Comparison of ENCODE assay signal across 9 mouse cellular contexts in genomic region chr6:137558840-137559239, GRCm38 (mm10).
DNase-seq lines count a peak whose midpoint lies in the region; ATAC-seq lines count a peak whose summit lies in the region.
"Had no signal": no experiment of that assay in that cellular context is flagged by ENCODE, and none has a peak within 500 bp of the region (broad histone marks: within the 10 kb centered on the region; RNA-seq: fewer than 3 reads in every experiment).

No protein-coding gene starts in this region.

- no peaks in the 10 kb centered on the region for H3K27me3 ChIP-seq in embryonic facial prominence, embryonic 15.5 days
- no peaks in the 10 kb centered on the region for H3K27me3 ChIP-seq in forebrain, embryonic 15.5 days

- DNase-seq in layer of hippocampus, adult 11-12 months (ENCODE audit: low spot score) = peak; percentile 27
- no peak for DNase-seq in layer of hippocampus, postnatal 36 days
- DNase-seq in heart, postnatal 4 days = peak; percentile 65
- peak; percentile 51 for DNase-seq in lung, postnatal 14 days
- peak; percentile 22 for DNase-seq in urinary bladder, postnatal 10 days (ENCODE audit: low spot score)
- DNase-seq in spleen, adult 18-20 months = no peak

- peaks cover 30% of the 10 kb centered on the region for H3K4me1 ChIP-seq in embryonic facial prominence, embryonic 15.5 days
- peaks cover 5% of the 10 kb centered on the region; the same call in 1 of the 2 replicates for H3K4me1 ChIP-seq in forebrain, embryonic 15.5 days

- H3K9me3 ChIP-seq in embryonic facial prominence, embryonic 15.5 days (replicated peaks) = no peaks in the 10 kb centered on the region
- H3K9me3 ChIP-seq in forebrain, embryonic 15.5 days = no peaks in the 10 kb centered on the region

- H3K9ac ChIP-seq in embryonic facial prominence, embryonic 15.5 days = no peak overlapping the region
- H3K9ac ChIP-seq in forebrain, embryonic 15.5 days (replicated peaks) = no peak overlapping the region

- 0 out of 2 replicates have a peak overlapping the region, but pooled peaks have one; percentile 12 for H3K4me2 ChIP-seq in embryonic facial prominence, embryonic 15.5 days (replicated peaks)
- no peak overlapping the region for H3K4me2 ChIP-seq in forebrain, embryonic 15.5 days (replicated peaks)

- no peak for ATAC-seq in embryonic facial prominence, embryonic 15.5 days (ENCODE audit: insufficient number of reproducible peaks, low FRiP score, low TSS enrichment, low read depth)
- ATAC-seq in forebrain, embryonic 15.5 days (replicated peaks) = no peak

- H3K4me3 ChIP-seq in embryonic facial prominence, embryonic 15.5 days (replicated peaks) = no peak overlapping the region
- H3K4me3 ChIP-seq in forebrain, embryonic 15.5 days = no peak overlapping the region

- WGBS in embryonic facial prominence, embryonic 15.5 days = 66% methylated on average over 13 of the region's 13 CpGs
- 89% methylated on average over 13 of the region's 13 CpGs for WGBS in forebrain, embryonic 15.5 days

- H3K36me3 ChIP-seq in embryonic facial prominence, embryonic 15.5 days = no peaks in the 10 kb centered on the region
- no peaks in the 10 kb centered on the region for H3K36me3 ChIP-seq in forebrain, embryonic 15.5 days
- H3K36me3 ChIP-seq: G1E had no signal

- no peak overlapping the region for H3K27ac ChIP-seq in embryonic facial prominence, embryonic 15.5 days (replicated peaks)
- no peak overlapping the region for H3K27ac ChIP-seq in forebrain, embryonic 15.5 days (replicated peaks)

Comparison
In these comparisons a context has a peak if more than half of its experiments do, and no peak if none do; other contexts are left out.
1. DNase-seq: peak in layer of hippocampus, adult 11-12 months (single experiment), heart, postnatal 4 days (single experiment), lung, postnatal 14 days (single experiment) and urinary bladder, postnatal 10 days (single experiment); none in layer of hippocampus, postnatal 36 days (0 of 2) and spleen, adult 18-20 months (0 of 2).